10 mouse cellular contexts compared by ENCODE assay signal in the genomic region with DNA sequence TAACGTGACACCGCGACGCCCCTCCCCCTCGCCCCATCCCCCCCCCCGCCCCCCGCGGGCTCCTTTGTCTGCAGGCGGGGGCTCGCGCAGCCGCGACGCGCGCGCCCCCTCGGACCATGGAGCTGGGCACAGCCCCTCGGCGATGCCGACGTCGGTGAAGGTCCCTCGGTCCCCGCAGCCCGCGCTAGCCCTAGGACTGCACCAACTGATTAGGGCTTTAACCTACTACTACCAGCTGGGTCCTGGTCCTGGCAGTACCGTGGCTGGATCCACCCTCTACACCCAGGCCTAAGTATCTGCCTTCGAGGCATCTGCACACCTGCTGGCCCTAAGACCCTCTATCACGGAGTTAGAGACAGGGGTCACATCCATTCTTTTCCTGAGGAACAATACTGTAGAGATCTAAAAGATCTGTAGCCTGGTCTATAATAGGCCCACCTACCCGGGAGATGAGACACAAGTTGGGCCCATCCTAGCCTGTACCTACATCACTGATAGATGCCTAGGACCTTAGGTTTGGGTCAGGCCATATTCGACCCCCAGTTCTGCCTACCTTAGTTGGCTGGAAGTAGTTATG. TPM values are rescaled to one million over a fixed set of nuclear protein-coding genes. Genes with fewer than 3 reads are reported as not detected.
DNase-seq lines count a peak whose midpoint lies in the region; ATAC-seq and TF ChIP-seq lines count a peak whose summit lies in the region.
"Had no signal": no experiment of that assay in that cellular context is flagged by ENCODE, and none has a peak within 500 bp of the region (broad histone marks: within the 10 kb centered on the region; RNA-seq: fewer than 3 reads in every experiment).

No protein-coding gene starts in this region.

- H3K4me2 ChIP-seq in lung, embryonic 14.5 days = peak overlapping the region; percentile 58
- H3K4me2 ChIP-seq in neural tube, embryonic 15.5 days = peak overlapping the region; percentile 61

- 24% methylated on average over 32 of the region's 32 CpGs for WGBS in lung, embryonic 14.5 days
- 36% methylated on average over 29 of the region's 32 CpGs for WGBS in forebrain, embryonic 10.5 days
- 36% methylated on average over 32 of the region's 32 CpGs for WGBS in limb, embryonic 10.5 days
- WGBS in neural tube, embryonic 15.5 days = 25% methylated on average over 30 of the region's 32 CpGs

- H3K27ac ChIP-seq in lung, embryonic 14.5 days (ENCODE audit: low read depth) = peak overlapping the region; percentile 78
- H3K27ac ChIP-seq in forebrain, embryonic 10.5 days = peak overlapping the region; percentile 85
- H3K27ac ChIP-seq in limb, embryonic 10.5 days = peak overlapping the region; percentile 91
- peak overlapping the region; percentile 64; the same call in 1 of the 2 replicates for H3K27ac ChIP-seq in neural tube, embryonic 15.5 days (replicated peaks)

- H3K9ac ChIP-seq in lung, embryonic 14.5 days = peak overlapping the region; percentile 40; the same call in 1 of the 2 replicates
- peak overlapping the region; percentile 21 for H3K9ac ChIP-seq in neural tube, embryonic 15.5 days (replicated peaks)

- H3K4me1 ChIP-seq in lung, embryonic 14.5 days (ENCODE audit: insufficient read depth) = peaks cover 6% of the 10 kb centered on the region; the same call in 1 of the 2 replicates
- peaks cover 70% of the 10 kb centered on the region for H3K4me1 ChIP-seq in forebrain, embryonic 10.5 days
- H3K4me1 ChIP-seq in limb, embryonic 10.5 days = peaks cover 70% of the 10 kb centered on the region
- peaks cover 33% of the 10 kb centered on the region for H3K4me1 ChIP-seq in neural tube, embryonic 15.5 days

- no peak for DNase-seq in lung, embryonic 14.5 days
- DNase-seq in lung, postnatal 25 days (ENCODE audit: low spot score) = no peak
- DNase-seq in forebrain, embryonic 10.5 days (ENCODE audit: extremely low spot score, low spot score) = no peak
- DNase-seq in limb, embryonic 10.5 days (ENCODE audit: low spot score) = no peak
- no peak for DNase-seq in cerebellum, adult 18-20 months
- no peak for DNase-seq in left cerebral cortex, postnatal 25 days (ENCODE audit: low spot score in 2 of 2)

- no peaks in the 10 kb centered on the region for H3K36me3 ChIP-seq in lung, embryonic 14.5 days (ENCODE audit: insufficient read depth)
- H3K36me3 ChIP-seq in forebrain, embryonic 10.5 days (replicated peaks) = no peaks in the 10 kb centered on the region
- peaks cover 25% of the 10 kb centered on the region for H3K36me3 ChIP-seq in limb, embryonic 10.5 days
- no peaks in the 10 kb centered on the region for H3K36me3 ChIP-seq in neural tube, embryonic 15.5 days

- TF ChIP-seq CTCF in lung, embryonic 14.5 days (IDR thresholded peaks at IDR 0.05; ENCODE audit: low read depth) = no peak

- no peaks in the 10 kb centered on the region for H3K27me3 ChIP-seq in lung, embryonic 14.5 days (ENCODE audit: insufficient read depth, low read length)
- peaks cover 91% of the 10 kb centered on the region for H3K27me3 ChIP-seq in forebrain, embryonic 10.5 days (ENCODE audit: poor library complexity, severe bottlenecking)
- H3K27me3 ChIP-seq in limb, embryonic 10.5 days (ENCODE audit: low read depth, poor library complexity, severe bottlenecking) = peaks cover 60% of the 10 kb centered on the region
- 0 out of 2 replicates have a peak, but pooled peaks cover 3% of the 10 kb centered on the region for H3K27me3 ChIP-seq in neural tube, embryonic 15.5 days (replicated peaks)
- H3K27me3 ChIP-seq: Patski had no signal

- peak; percentile 45 for ATAC-seq in lung, embryonic 14.5 days (ENCODE audit: insufficient read depth)
- ATAC-seq in neural tube, embryonic 15.5 days (ENCODE audit: low FRiP score) = peak; percentile 60
- ATAC-seq in megakaryocyte progenitor cell, adult 5-6 weeks (replicated peaks; ENCODE audit: poor library complexity) = no peak
- ATAC-seq: Patski had no signal

- peak overlapping the region; percentile 19 for H3K4me3 ChIP-seq in lung, embryonic 14.5 days (ENCODE audit: low read depth, low read length)
- peak overlapping the region; percentile 60 for H3K4me3 ChIP-seq in forebrain, embryonic 10.5 days
- H3K4me3 ChIP-seq in limb, embryonic 10.5 days = peak overlapping the region; percentile 65
- H3K4me3 ChIP-seq in neural tube, embryonic 15.5 days (replicated peaks) = peak overlapping the region; percentile 57

- peaks cover 22% of the 10 kb centered on the region; the same call in 1 of the 2 replicates for H3K9me3 ChIP-seq in lung, embryonic 14.5 days (ENCODE audit: low read depth, low read length)
- H3K9me3 ChIP-seq in forebrain, embryonic 10.5 days = peaks cover 62% of the 10 kb centered on the region
- H3K9me3 ChIP-seq in limb, embryonic 10.5 days (replicated peaks) = peaks cover 22% of the 10 kb centered on the region
- H3K9me3 ChIP-seq in neural tube, embryonic 15.5 days (replicated peaks) = 0 out of 2 replicates have a peak, but pooled peaks cover 3% of the 10 kb centered on the region

- intact Hi-C loops in left cerebral cortex, postnatal 25 days (cut with DNase I) = no loop called here

RNA-seq across cellular contexts. Expression of a gene that starts 0.5 kb away (rescaled TPM):
- 587 and 596 TPM in 2 replicates for polyA plus RNA-seq in lung, embryonic 14.5 days (2014; fragmentation: Nextera tagmentation; extraction: Ambion mirVana)
- 194 and 230 TPM in 2 replicates for polyA plus RNA-seq in forebrain, embryonic 10.5 days (2016; fragmentation: Nextera tagmentation; extraction: Ambion mirVana)
- polyA plus RNA-seq in limb, embryonic 10.5 days (2016; fragmentation: Nextera tagmentation; extraction: Ambion mirVana) = 317 and 593 TPM in 2 replicates
- 275 and 292 TPM in 2 replicates for polyA plus RNA-seq in neural tube, embryonic 15.5 days (2015; fragmentation: Nextera tagmentation; extraction: Ambion mirVana)
- 0.61 and 0.79 TPM in 2 replicates for total RNA-seq in megakaryocyte progenitor cell, adult 5-6 weeks (2015)
- 0.41 and 0.58 TPM in 2 replicates for total RNA-seq in megakaryocyte progenitor cell, adult 5-6 weeks (2017)
- 10 to 100 TPM; 10.7 to 11.4 TPM for total RNA-seq in left cerebral cortex, postnatal 25 days (2021)

RNA-seq across cellular contexts. Expression of a gene that starts 12.2 kb away (rescaled TPM):
- 0.91 and 1.4 TPM in 2 replicates for polyA plus RNA-seq in lung, embryonic 14.5 days (2014; fragmentation: Nextera tagmentation; extraction: Ambion mirVana)
- 0.43 TPM in 2 replicates for polyA plus RNA-seq in forebrain, embryonic 10.5 days (2016; fragmentation: Nextera tagmentation; extraction: Ambion mirVana)
- 0.25 and 0.53 TPM in 2 replicates for polyA plus RNA-seq in limb, embryonic 10.5 days (2016; fragmentation: Nextera tagmentation; extraction: Ambion mirVana)
- polyA plus RNA-seq in neural tube, embryonic 15.5 days (2015; fragmentation: Nextera tagmentation; extraction: Ambion mirVana) = 0.61 and 2.0 TPM in 2 replicates
- 0.12 and 1.5 TPM in 2 replicates for total RNA-seq in megakaryocyte progenitor cell, adult 5-6 weeks (2015)
- total RNA-seq in megakaryocyte progenitor cell, adult 5-6 weeks (2017) = 0.64 TPM in 1 of 2 replicates, not detected in the other
- total RNA-seq in left cerebral cortex, postnatal 25 days (2021) = under 1 TPM in 1 of 2 experiments, not detected in 1; 0.78 TPM
- total RNA-seq: monocyte, adult 5-6 weeks had no signal

RNA-seq across cellular contexts. Expression of a gene that starts 41.6 kb away (rescaled TPM):
- polyA plus RNA-seq in lung, embryonic 14.5 days (2014; fragmentation: Nextera tagmentation; extraction: Ambion mirVana) = 2.9 and 3.9 TPM in 2 replicates
- 0.96 and 1.4 TPM in 2 replicates for polyA plus RNA-seq in forebrain, embryonic 10.5 days (2016; fragmentation: Nextera tagmentation; extraction: Ambion mirVana)
- polyA plus RNA-seq in limb, embryonic 10.5 days (2016; fragmentation: Nextera tagmentation; extraction: Ambion mirVana) = 2.6 and 3.1 TPM in 2 replicates
- polyA plus RNA-seq in neural tube, embryonic 15.5 days (2015; fragmentation: Nextera tagmentation; extraction: Ambion mirVana) = 1.0 and 1.3 TPM in 2 replicates
- 0.81 and 2.2 TPM in 2 replicates for total RNA-seq in megakaryocyte progenitor cell, adult 5-6 weeks (2015)
- total RNA-seq in megakaryocyte progenitor cell, adult 5-6 weeks (2017) = not detected in 2 replicates
- not detected for total RNA-seq in left cerebral cortex, postnatal 25 days (2021)
- total RNA-seq: monocyte, adult 5-6 weeks had no signal
- polyA plus RNA-seq: Patski had no signal
